Mouse (Mus musculus): ENCODE measurements around the gene Slc35g3. TPM values are rescaled to one million over a fixed set of nuclear protein-coding genes. Genes with fewer than 3 reads are reported as not detected.

The Slc35g3 gene
- total and polyA plus RNA-seq, 2 experiments, result not detected

DNA sequence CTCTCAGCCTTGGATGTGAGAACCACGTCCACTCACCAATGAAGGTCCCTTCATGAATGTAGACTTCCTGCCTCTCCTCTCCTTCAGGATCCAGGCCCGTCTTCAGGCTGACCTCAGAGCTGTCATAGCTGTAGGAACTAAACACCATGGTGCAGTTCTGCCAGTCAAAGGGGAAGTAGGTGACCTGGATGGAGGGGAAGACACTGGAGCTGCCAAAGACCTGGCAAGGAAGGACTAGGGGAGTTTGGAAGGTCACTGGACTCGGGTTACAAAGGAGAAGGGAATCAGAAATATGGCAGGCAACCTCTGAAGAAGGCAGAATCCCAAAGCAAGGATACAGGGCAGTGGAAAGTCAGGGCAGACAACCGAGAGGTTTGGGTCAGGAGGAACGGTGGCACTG lies 31.7 kb upstream of the Slc35g3 start:
- H3K79me2 ChIP-seq (ENCODE audit: control insufficient read depth, insufficient read depth, low read length), result no peaks in the 10 kb centered on the region
- H3K27ac ChIP-seq (replicated peaks; ENCODE audit: insufficient read depth, low read depth, low read length), result no peak overlapping the region
- no peak for TF ChIP-seq CTCF (IDR thresholded peaks at IDR 0.05; ENCODE audit: low read depth, low read length)
- TF ChIP-seq POLR2A (IDR thresholded peaks at IDR 0.05; ENCODE audit: extremely low read depth, insufficient read depth, low read length), result no peak
- no peaks in the 10 kb centered on the region for H3K27me3 ChIP-seq (ENCODE audit: control insufficient read depth, insufficient read depth, low read length)
- 79% methylated on average over 5 of the region's 5 CpGs for WGBS
- no peak for DNase-seq (ENCODE audit: extremely low read depth, low read depth, low spot score)
- H3K4me1 ChIP-seq (ENCODE audit: control insufficient read depth, insufficient read depth, low read length), result peaks cover 6% of the 10 kb centered on the region; the same call in 1 of the 2 replicates
- no peak overlapping the region for H3K4me3 ChIP-seq (ENCODE audit: insufficient read depth, low read depth, low read length)
- no peaks in the 10 kb centered on the region for H3K36me3 ChIP-seq (ENCODE audit: control insufficient read depth, insufficient read depth, low read length)
- H3K9ac ChIP-seq (ENCODE audit: low read depth, low read length), result no peak overlapping the region

GRCm38 (mm10) chr11:69791420-69791819 lies 29.7 kb upstream of the Slc35g3 start:
- no peak overlapping the region for H3K27ac ChIP-seq (replicated peaks; ENCODE audit: insufficient read depth, low read depth, low read length)
- WGBS, result 80% methylated on average over 5 of the region's 5 CpGs
- no peak for DNase-seq (ENCODE audit: extremely low read depth, low read depth, low spot score)
- H3K36me3 ChIP-seq (ENCODE audit: control insufficient read depth, insufficient read depth, low read length), result no peaks in the 10 kb centered on the region
- H3K4me1 ChIP-seq (ENCODE audit: control insufficient read depth, insufficient read depth, low read length), result peaks cover 6% of the 10 kb centered on the region; the same call in 1 of the 2 replicates
- H3K4me3 ChIP-seq (ENCODE audit: insufficient read depth, low read depth, low read length), result no peak overlapping the region
- no peaks in the 10 kb centered on the region for H3K79me2 ChIP-seq (ENCODE audit: control insufficient read depth, insufficient read depth, low read length)
- H3K9ac ChIP-seq (ENCODE audit: low read depth, low read length), result no peak overlapping the region
- TF ChIP-seq POLR2A (IDR thresholded peaks at IDR 0.05; ENCODE audit: extremely low read depth, insufficient read depth, low read length) (no peak), CTCF (IDR thresholded peaks at IDR 0.05; ENCODE audit: low read depth, low read length) (no peak)
- H3K27me3 ChIP-seq (ENCODE audit: control insufficient read depth, insufficient read depth, low read length), result no peaks in the 10 kb centered on the region

- H3K27me3 ChIP-seq (ENCODE audit: control insufficient read depth, insufficient read depth, low read length), result no peaks in the 10 kb centered on the region
- H3K9ac ChIP-seq (ENCODE audit: low read depth, low read length), result no peak overlapping the region
- H3K79me2 ChIP-seq (ENCODE audit: control insufficient read depth, insufficient read depth, low read length), result no peaks in the 10 kb centered on the region
- peak overlapping the region; percentile 37; the same call in 1 of the 2 replicates for H3K27ac ChIP-seq (replicated peaks; ENCODE audit: insufficient read depth, low read depth, low read length)
- H3K4me1 ChIP-seq (ENCODE audit: control insufficient read depth, insufficient read depth, low read length), result peaks cover 6% of the 10 kb centered on the region; the same call in 1 of the 2 replicates
- no peak for TF ChIP-seq CTCF (IDR thresholded peaks at IDR 0.05; ENCODE audit: low read depth, low read length)
- TF ChIP-seq POLR2A (IDR thresholded peaks at IDR 0.05; ENCODE audit: extremely low read depth, insufficient read depth, low read length), result no peak
- H3K4me3 ChIP-seq (ENCODE audit: insufficient read depth, low read depth, low read length), result no peak overlapping the region
- peak; percentile 81 for DNase-seq (ENCODE audit: extremely low read depth, low read depth, low spot score)
- WGBS, result 17% methylated on average over 5 of the region's 5 CpGs
- no peaks in the 10 kb centered on the region for H3K36me3 ChIP-seq (ENCODE audit: control insufficient read depth, insufficient read depth, low read length)
Observed at GRCm38 (mm10) chr11:69789431-69789830, 27.7 kb upstream of the Slc35g3 start.

DNA sequence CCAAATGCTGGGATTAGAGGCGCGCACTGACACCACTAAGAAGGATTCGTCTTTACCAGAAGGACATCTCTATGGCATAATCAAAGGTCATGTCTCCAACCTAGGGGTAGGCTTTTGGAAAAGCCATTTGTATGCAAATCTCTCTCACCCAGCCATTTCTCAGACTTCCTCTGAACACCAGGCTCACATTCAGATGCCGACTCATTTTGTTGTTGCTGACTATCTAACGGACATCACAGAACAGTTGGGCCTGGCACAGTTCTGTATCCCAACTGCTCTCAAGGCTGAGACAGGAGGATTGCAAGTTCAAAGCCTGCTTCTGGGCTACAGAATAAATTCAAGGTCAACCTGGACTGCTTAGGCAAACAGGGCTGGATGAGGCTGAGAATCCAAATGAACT lies 25.5 kb upstream of the Slc35g3 start:
- Histone ChIP-seq H3K79me2 (ENCODE audit: control insufficient read depth, insufficient read depth, low read length) (no peaks in the 10 kb centered on the region), H3K9ac (ENCODE audit: low read depth, low read length) (no peak overlapping the region), H3K27ac (replicated peaks; ENCODE audit: insufficient read depth, low read depth, low read length) (no peak overlapping the region), H3K27me3 (ENCODE audit: control insufficient read depth, insufficient read depth, low read length) (no peaks in the 10 kb centered on the region), H3K4me3 (ENCODE audit: insufficient read depth, low read depth, low read length) (no peak overlapping the region), H3K36me3 (ENCODE audit: control insufficient read depth, insufficient read depth, low read length) (no peaks in the 10 kb centered on the region), H3K4me1 (ENCODE audit: control insufficient read depth, insufficient read depth, low read length) (peaks cover 6% of the 10 kb centered on the region; the same call in 1 of the 2 replicates)
- DNase-seq (ENCODE audit: extremely low read depth, low read depth, low spot score), result no peak
- no peak for TF ChIP-seq POLR2A (IDR thresholded peaks at IDR 0.05; ENCODE audit: extremely low read depth, insufficient read depth, low read length)
- TF ChIP-seq CTCF (IDR thresholded peaks at IDR 0.05; ENCODE audit: low read depth, low read length), result no peak
- 94% methylated on average over 5 of the region's 5 CpGs for WGBS

GRCm38 (mm10) chr11:69784793-69785272 lies 23.1 kb upstream of the Slc35g3 start:
- H3K27ac ChIP-seq (replicated peaks; ENCODE audit: insufficient read depth, low read depth, low read length), result no peak overlapping the region
- H3K27me3 ChIP-seq (ENCODE audit: control insufficient read depth, insufficient read depth, low read length), result no peaks in the 10 kb centered on the region
- 14% methylated on average over 15 of the region's 15 CpGs for WGBS
- no peaks in the 10 kb centered on the region for H3K79me2 ChIP-seq (ENCODE audit: control insufficient read depth, insufficient read depth, low read length)
- H3K4me1 ChIP-seq (ENCODE audit: control insufficient read depth, insufficient read depth, low read length), result peaks cover 6% of the 10 kb centered on the region; the same call in 1 of the 2 replicates
- no peaks in the 10 kb centered on the region for H3K36me3 ChIP-seq (ENCODE audit: control insufficient read depth, insufficient read depth, low read length)
- peak overlapping the region; percentile 15; the same call in 1 of the 2 replicates for H3K4me3 ChIP-seq (ENCODE audit: insufficient read depth, low read depth, low read length)
- no peak overlapping the region for H3K9ac ChIP-seq (ENCODE audit: low read depth, low read length)
- TF ChIP-seq CTCF (IDR thresholded peaks at IDR 0.05; ENCODE audit: low read depth, low read length) (no peak), POLR2A (IDR thresholded peaks at IDR 0.05; ENCODE audit: extremely low read depth, insufficient read depth, low read length) (no peak)
- DNase-seq (ENCODE audit: extremely low read depth, low read depth, low spot score), result peak; percentile 53

DNA sequence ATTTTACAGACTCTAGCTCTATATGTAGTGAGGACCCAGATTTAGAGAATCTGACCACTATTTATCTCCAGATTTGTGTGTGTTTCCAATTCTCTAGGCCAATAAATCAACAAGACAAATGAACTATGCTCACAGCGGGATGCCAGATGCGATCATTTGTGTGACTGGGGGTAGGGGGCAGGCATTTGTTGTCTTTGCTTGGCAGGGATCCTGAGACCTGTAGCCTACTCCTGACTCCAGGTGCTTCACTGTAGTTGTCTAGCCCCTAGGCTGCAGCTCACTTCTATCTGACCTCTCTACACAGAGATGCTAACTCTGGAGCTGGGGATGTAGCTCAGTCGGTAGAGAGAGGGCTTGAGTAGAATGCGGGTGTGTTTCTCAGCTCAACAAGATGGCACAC lies 20.1 kb upstream of the Slc35g3 start:
- H3K4me1 ChIP-seq (ENCODE audit: control insufficient read depth, insufficient read depth, low read length), result 0 out of 2 replicates have a peak, but pooled peaks cover 3% of the 10 kb centered on the region
- H3K36me3 ChIP-seq (ENCODE audit: control insufficient read depth, insufficient read depth, low read length), result no peaks in the 10 kb centered on the region
- 29% methylated on average over 4 of the region's 4 CpGs for WGBS
- H3K9ac ChIP-seq (ENCODE audit: low read depth, low read length), result no peak overlapping the region
- H3K27me3 ChIP-seq (ENCODE audit: control insufficient read depth, insufficient read depth, low read length), result no peaks in the 10 kb centered on the region
- TF ChIP-seq CTCF (IDR thresholded peaks at IDR 0.05; ENCODE audit: low read depth, low read length), result no peak
- TF ChIP-seq POLR2A (IDR thresholded peaks at IDR 0.05; ENCODE audit: extremely low read depth, insufficient read depth, low read length), result no peak
- peak; percentile 22 for DNase-seq (ENCODE audit: extremely low read depth, low read depth, low spot score)
- no peaks in the 10 kb centered on the region for H3K79me2 ChIP-seq (ENCODE audit: control insufficient read depth, insufficient read depth, low read length)
- H3K4me3 ChIP-seq (ENCODE audit: insufficient read depth, low read depth, low read length), result no peak overlapping the region
- H3K27ac ChIP-seq (replicated peaks; ENCODE audit: insufficient read depth, low read depth, low read length), result no peak overlapping the region
